Mouse (Mus musculus) CH12.LX (cell line): Measurements from ENCODE around the gene Gm11487. TPM values are rescaled to one million over a fixed set of nuclear protein-coding genes. Genes with fewer than 3 reads are reported as not detected.

Source experiments
- DNase-seq: peaks from one replicate; pipeline ENCODE4 v3.0.0-alpha.2; 2013; ENCODE audit errors: extremely low read depth
- H3K27ac ChIP-seq: 2 replicates; pipeline ENCODE4 v1.5.1; 2012; ENCODE audit warnings: low read depth, mild to moderate bottlenecking, control low read depth, moderate library complexity; ENCODE audit not compliant: insufficient read depth
- H3K27me3 ChIP-seq: replicated peaks from 2 replicates; pipeline ENCODE3; 2012; ENCODE audit warnings: inconsistent platforms
- H3K36me3 ChIP-seq, 2 experiments: replicated peaks in 1 of 2; 2 replicates each; pipeline versions ENCODE3 to v1.6.1; 2012; ENCODE audit warnings: inconsistent platforms in 1 of 2, low read length in 1 of 2, mild to moderate bottlenecking in 1 of 2, mixed read lengths in 1 of 2, moderate library complexity in 1 of 2; ENCODE audit not compliant: control insufficient read depth in 1 of 2, insufficient read depth in 1 of 2
- H3K4me1 ChIP-seq, 2 experiments: 2 replicates each; pipeline ENCODE4 v1.6.1; 2012; ENCODE audit warnings: inconsistent platforms in 1 of 2, moderate library complexity in 1 of 2; ENCODE audit not compliant: insufficient read depth in 2 of 2, control insufficient read depth in 1 of 2
- H3K4me2 ChIP-seq: 2 replicates; pipeline ENCODE4 v1.6.1; 2012; ENCODE audit warnings: low read depth, mild to moderate bottlenecking, control low read depth; ENCODE audit not compliant: poor library complexity, insufficient read depth, severe bottlenecking
- H3K4me3 ChIP-seq, 3 experiments: fragments of 150-350 bp in 1 of 3; sonication (generic) in 1 of 3; replicated peaks in 1 of 3; 2 replicates each; pipeline versions ENCODE3 to v1.5.1; 2011 to 2012; ENCODE audit warnings: low read depth in 2 of 3, low read length in 2 of 3, mild to moderate bottlenecking in 2 of 3, moderate library complexity in 2 of 3, control low read depth in 1 of 3, improper control_type of control experiment in 1 of 3, inconsistent platforms in 1 of 3, mixed read lengths in 1 of 3; ENCODE audit not compliant: poor library complexity in 1 of 3
- H3K79me2 ChIP-seq: replicated peaks from 2 replicates; pipeline ENCODE4 v1.6.1; 2012; ENCODE audit warnings: mild to moderate bottlenecking, moderate library complexity; ENCODE audit not compliant: control insufficient read depth, poor library complexity, insufficient read depth, severe bottlenecking; ENCODE audit errors: extremely low read depth
- H3K9ac ChIP-seq: 2 replicates; pipeline ENCODE4 v1.6.1; 2012; ENCODE audit warnings: low read depth, mild to moderate bottlenecking, control low read depth, moderate library complexity; ENCODE audit not compliant: insufficient read depth
- H3K9me3 ChIP-seq: replicated peaks from 2 replicates; pipeline ENCODE3; 2012; ENCODE audit warnings: low read length, inconsistent platforms, mixed read lengths
- CHD1 ChIP-seq: IDR thresholded peaks from 2 replicates; pipeline ENCODE4 v1.6.1; 2012; ENCODE audit warnings: low read depth, low read length, improper control_type of control experiment, inconsistent platforms
- CHD2 ChIP-seq: IDR thresholded peaks from 2 replicates; pipeline ENCODE4 v1.6.1; 2011; ENCODE audit warnings: low read length, improper control_type of control experiment
- CTCF ChIP-seq, 2 experiments: IDR thresholded peaks in 1 of 2; conservative IDR thresholded peaks in 1 of 2; 2 replicates each; pipeline ENCODE4 v1.5.1; 2011 to 2012; ENCODE audit warnings: low read depth in 2 of 2, low read length in 2 of 2, improper control_type of control experiment in 1 of 2, inconsistent platforms in 1 of 2, mild to moderate bottlenecking in 1 of 2, moderate library complexity in 1 of 2
- E2F4 ChIP-seq: IDR thresholded peaks from 2 replicates; pipeline ENCODE4 v1.6.1; 2011; ENCODE audit warnings: low read depth, low read length, improper control_type of control experiment; ENCODE audit not compliant: insufficient replicate concordance
- ELF1 ChIP-seq: IDR thresholded peaks from 2 replicates; pipeline ENCODE4 v1.6.1; 2014; ENCODE audit warnings: low read depth, mild to moderate bottlenecking, inconsistent platforms, low read length, improper control_type of control experiment
- EP300 ChIP-seq: IDR thresholded peaks from 2 replicates; pipeline ENCODE4 v1.6.1; 2011; ENCODE audit warnings: low read length, improper control_type of control experiment
- IRF4 ChIP-seq: IDR thresholded peaks from 2 replicates; pipeline ENCODE4 v1.6.1; 2014; ENCODE audit warnings: low read depth, mild to moderate bottlenecking, inconsistent platforms, low read length, improper control_type of control experiment
- JUND ChIP-seq: conservative IDR thresholded peaks from 2 replicates; pipeline ENCODE4 v1.6.1; 2011; ENCODE audit warnings: low read depth, low read length, improper control_type of control experiment
- KAT2A ChIP-seq: IDR thresholded peaks from 2 replicates; pipeline ENCODE4 v1.6.1; 2012; ENCODE audit warnings: low read length, improper control_type of control experiment, inconsistent platforms; ENCODE audit not compliant: insufficient replicate concordance
- MAFK ChIP-seq: IDR thresholded peaks from 2 replicates; pipeline ENCODE4 v1.6.1; 2011; ENCODE audit warnings: low read length, improper control_type of control experiment; ENCODE audit not compliant: insufficient replicate concordance
- MAZ ChIP-seq: IDR thresholded peaks from 2 replicates; pipeline ENCODE4 v1.6.1; 2012; ENCODE audit warnings: low read depth, mild to moderate bottlenecking, inconsistent platforms, low read length, improper control_type of control experiment, moderate library complexity
- MEF2A ChIP-seq: IDR thresholded peaks from 2 replicates; pipeline ENCODE4 v1.6.1; 2014; ENCODE audit warnings: low read depth, mild to moderate bottlenecking, inconsistent platforms, low read length, improper control_type of control experiment, borderline replicate concordance
- MXI1 ChIP-seq: IDR thresholded peaks from 2 replicates; pipeline ENCODE4 v1.6.1; 2011; ENCODE audit warnings: mild to moderate bottlenecking, low read depth, low read length, improper control_type of control experiment
- MYC ChIP-seq: IDR thresholded peaks from 2 replicates; pipeline ENCODE4 v1.6.1; 2011; ENCODE audit warnings: low read depth, mild to moderate bottlenecking, improper control_type of control experiment, low read length
- NELFE ChIP-seq: IDR thresholded peaks from 2 replicates; pipeline ENCODE4 v1.6.1; 2011; ENCODE audit warnings: low read depth, low read length, improper control_type of control experiment
- PAX5 ChIP-seq: IDR thresholded peaks from 2 replicates; pipeline ENCODE4 v1.6.1; 2012; ENCODE audit warnings: low read length, inconsistent platforms, mixed read lengths
- POLR2A ChIP-seq: IDR thresholded peaks from 2 replicates; pipeline ENCODE4 v1.6.1; 2011; ENCODE audit warnings: low read depth, mild to moderate bottlenecking, improper control_type of control experiment, low read length
- POLR2AphosphoS2 ChIP-seq: IDR thresholded peaks from 2 replicates; pipeline ENCODE4 v1.6.1; 2011; ENCODE audit warnings: low read depth, low read length, improper control_type of control experiment
- RAD21 ChIP-seq: IDR thresholded peaks from 2 replicates; pipeline ENCODE4 v1.6.1; 2011; ENCODE audit warnings: low read depth, mild to moderate bottlenecking, low read length, improper control_type of control experiment, moderate library complexity
- SIN3A ChIP-seq: IDR thresholded peaks from 2 replicates; pipeline ENCODE4 v1.6.1; 2012; ENCODE audit warnings: low read length, improper control_type of control experiment, inconsistent platforms
- SMC3 ChIP-seq: IDR thresholded peaks from 2 replicates; pipeline ENCODE4 v1.6.1; 2011; ENCODE audit warnings: low read depth, low read length, improper control_type of control experiment
- TCF12 ChIP-seq: IDR thresholded peaks from 2 replicates; pipeline ENCODE4 v1.6.1; 2014; ENCODE audit warnings: low read depth, mild to moderate bottlenecking, inconsistent platforms, low read length, improper control_type of control experiment
- USF2 ChIP-seq: conservative IDR thresholded peaks from 2 replicates; pipeline ENCODE4 v1.6.1; 2011; ENCODE audit warnings: low read depth, low read length, improper control_type of control experiment
- ZMIZ1 ChIP-seq: IDR thresholded peaks from 2 replicates; pipeline ENCODE4 v1.6.1; 2012; ENCODE audit warnings: low read depth, mild to moderate bottlenecking, inconsistent platforms, low read length, improper control_type of control experiment
- ZNF384 ChIP-seq: IDR thresholded peaks from 2 replicates; pipeline ENCODE4 v1.6.1; 2012; ENCODE audit warnings: low read depth, low read length, improper control_type of control experiment, inconsistent platforms
- dilution Hi-C: fragments of 300-500 bp; cut with MboI; formaldehyde crosslinking; loops from 2 replicates; pipeline ENCODE4 v1.14.3; 2020; ENCODE audit warnings: low sequenced_read_pairs; ENCODE audit not compliant: extremely low pct_unique_long_range_greater_than_20kb, extremely low pct_ligation_motif_present
- in situ Hi-C: fragments of 300-500 bp; cut with MboI; formaldehyde crosslinking; loops from 3 replicates; pipeline ENCODE4 v1.14.3; 2019; ENCODE audit warnings: low sequenced_read_pairs, low pct_ligation_motif_present, low pct_unique_long_range_greater_than_20kb, mixed read lengths
- polyA plus RNA-seq: library from polyadenylated mRNA; unstranded; fragments of >175 nt; gene quantifications from 2 replicates; pipeline ENCODE4 v1.2.1, GENCODE M21; 2012; ENCODE audit warnings: low read depth; ENCODE audit not compliant: insufficient read length
- total RNA-seq, 2 experiments: library from RNA; depleted of rRNA; stranded (reverse); fragments of 300-350 nt in 1 of 2; fragments of >200 nt in 1 of 2; gene quantifications; 2 replicates each; pipeline ENCODE4 v1.2.3; 2012 to 2014

Gm11487 gene
- total and polyA plus RNA-seq, 3 experiments = not detected

DNA sequence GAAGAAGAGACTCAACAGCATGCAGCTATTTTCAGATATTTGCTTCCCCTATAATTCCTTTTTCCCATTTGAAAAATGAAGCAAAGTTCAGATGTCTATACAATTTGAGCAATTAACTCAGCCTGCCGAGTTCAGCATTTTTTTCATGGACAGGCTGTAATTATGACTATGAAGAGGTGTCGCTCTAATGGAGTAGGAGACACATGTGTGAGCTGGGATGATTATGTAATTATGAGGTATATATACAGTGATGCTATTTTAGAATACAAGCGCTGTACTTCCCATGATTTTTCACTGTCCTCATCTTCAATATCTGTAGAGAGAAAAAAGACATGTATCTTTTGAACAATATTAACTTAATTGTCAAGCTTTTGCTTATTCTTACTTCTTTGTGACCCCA is 21.0 kb upstream of the Gm11487 start:
- no peak overlapping the region for H3K27ac ChIP-seq
- H3K79me2 ChIP-seq = no peaks in the 10 kb centered on the region
- no peak overlapping the region for H3K4me3 ChIP-seq
- no peaks in the 10 kb centered on the region for H3K4me1 ChIP-seq
- no peak overlapping the region for H3K9ac ChIP-seq
- TF ChIP-seq CHD2 (no peak), MXI1 (no peak), RAD21 (no peak), POLR2AphosphoS2 (no peak), SIN3A (no peak), MEF2A (no peak), CTCF (conservative IDR thresholded peaks at IDR 0.05 in 1 of 2, IDR thresholded peaks at IDR 0.05 in 1 of 2; ENCODE audit: low read depth in 2 of 2, low read length in 2 of 2) (no peak), USF2 (no peak), ELF1 (no peak), PAX5 (no peak), POLR2A (no peak), MAZ (no peak), SMC3 (no peak), NELFE (no peak), IRF4 (no peak), ZNF384 (no peak), TCF12 (no peak), EP300 (no peak)
- TF ChIP-seq, all 38 proteins: peak for 0
- no peak for DNase-seq
- H3K4me2 ChIP-seq = no peak overlapping the region
- no peaks in the 10 kb centered on the region for H3K27me3 ChIP-seq
- H3K9me3 ChIP-seq = peaks cover 40% of the 10 kb centered on the region
- dilution Hi-C loops = no loop called here
- no peaks in the 10 kb centered on the region for H3K36me3 ChIP-seq
- in situ Hi-C loops = no loop called here

DNA sequence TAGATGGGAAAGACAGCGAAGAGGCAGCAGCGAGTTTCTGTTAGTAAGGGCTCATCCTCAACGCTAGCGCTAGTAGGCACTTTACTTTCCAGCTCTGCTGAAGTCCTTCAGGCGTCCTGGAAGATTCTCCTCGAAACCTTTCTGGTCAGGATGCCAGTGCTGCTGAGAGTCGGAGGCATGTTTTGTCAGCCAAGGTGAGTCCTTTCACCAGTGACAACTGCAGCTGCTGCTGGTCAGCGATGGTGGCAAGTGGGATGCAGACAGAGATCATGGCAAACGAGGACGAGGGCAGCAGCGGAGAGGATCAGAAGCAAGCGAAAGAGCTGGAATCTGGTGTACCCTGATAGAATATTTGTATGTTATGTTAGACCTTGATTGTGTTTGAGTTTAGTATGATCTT is 18.2 kb upstream of the Gm11487 start:
- TF ChIP-seq ZMIZ1 (no peak), SMC3 (no peak), JUND (no peak), CTCF (conservative IDR thresholded peaks at IDR 0.05 in 1 of 2, IDR thresholded peaks at IDR 0.05 in 1 of 2; ENCODE audit: low read depth in 2 of 2, low read length in 2 of 2) (no peak), NELFE (no peak), KAT2A (no peak), MYC (no peak), E2F4 (no peak), CHD1 (no peak), IRF4 (no peak), MAFK (no peak)
- no peak overlapping the region for H3K4me2 ChIP-seq
- H3K27ac ChIP-seq = no peak overlapping the region
- H3K27me3 ChIP-seq = no peaks in the 10 kb centered on the region
- no peaks in the 10 kb centered on the region for H3K79me2 ChIP-seq
- no peak for DNase-seq
- H3K4me3 ChIP-seq = no peak overlapping the region
- H3K4me1 ChIP-seq = no peaks in the 10 kb centered on the region
- peaks cover 51% of the 10 kb centered on the region for H3K9me3 ChIP-seq
- dilution Hi-C loops = no loop called here
- in situ Hi-C loops = no loop called here
- H3K9ac ChIP-seq = no peak overlapping the region
- no peaks in the 10 kb centered on the region for H3K36me3 ChIP-seq
